In the genomic region with DNA sequence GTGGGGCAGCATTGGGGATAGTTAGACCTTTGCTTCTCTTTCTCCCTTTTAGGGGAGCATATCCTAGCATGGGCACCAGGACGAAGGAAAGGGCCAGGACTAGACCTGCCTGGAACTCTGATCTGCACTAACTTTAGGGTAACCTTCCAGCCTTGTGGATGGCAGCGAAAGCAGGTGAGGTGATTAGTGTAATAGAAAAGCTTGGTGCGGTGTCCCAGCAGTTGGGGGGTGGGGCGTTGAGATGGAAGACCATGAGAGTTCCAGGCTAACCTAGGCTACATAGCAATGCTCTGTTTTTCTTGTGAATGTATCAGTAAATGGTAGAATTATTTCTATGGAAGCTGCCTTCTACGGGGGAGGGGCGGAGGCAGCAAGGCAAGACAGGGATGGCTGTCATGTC, we compare ENCODE assay signal across 11 mouse cellular contexts. TPM values are rescaled to one million over a fixed set of nuclear protein-coding genes. Genes with fewer than 3 reads are reported as not detected.
DNase-seq lines count a peak whose midpoint lies in the region; ATAC-seq and TF ChIP-seq lines count a peak whose summit lies in the region.
"Had no signal": no experiment of that assay in that cellular context is flagged by ENCODE, and none has a peak within 500 bp of the region (broad histone marks: within the 10 kb centered on the region; RNA-seq: fewer than 3 reads in every experiment).

No protein-coding gene starts in this region.

- H3K4me1 ChIP-seq in heart, embryonic 14.5 days (ENCODE audit: control insufficient read depth in 2 of 2, insufficient read depth in 2 of 2, low read length in 2 of 2), result peaks cover 20 to 25% of the 10 kb centered on the region in 2 experiments
- peaks cover 30% of the 10 kb centered on the region for H3K4me1 ChIP-seq in heart, embryonic 10.5 days
- peaks cover 19% of the 10 kb centered on the region for H3K4me1 ChIP-seq in lung, embryonic 15.5 days
- peaks cover 12% of the 10 kb centered on the region for H3K4me1 ChIP-seq in lung, adult 2 months (ENCODE audit: control insufficient read depth, insufficient read depth, low read length)
- peaks cover 9% of the 10 kb centered on the region for H3K4me1 ChIP-seq in hindbrain, embryonic 16.5 days (ENCODE audit: control insufficient read depth, insufficient read depth, low read depth, low read length)
- H3K4me1 ChIP-seq in neural tube, embryonic 13.5 days (replicated peaks), result peaks cover 25% of the 10 kb centered on the region

- H3K9ac ChIP-seq in heart, embryonic 14.5 days (ENCODE audit: low read length), result no peak overlapping the region
- H3K9ac ChIP-seq in lung, embryonic 15.5 days, result no peak overlapping the region
- H3K9ac ChIP-seq in hindbrain, embryonic 16.5 days (ENCODE audit: low read depth, low read length), result no peak overlapping the region
- 0 out of 2 replicates have a peak overlapping the region, but pooled peaks have one; percentile 72 for H3K9ac ChIP-seq in neural tube, embryonic 13.5 days

- no peak overlapping the region for H3K27ac ChIP-seq in heart, embryonic 14.5 days (replicated peaks in 1 of 2; ENCODE audit: control insufficient read depth in 1 of 2, insufficient read depth in 1 of 2, low read depth in 2 of 2, low read length in 2 of 2)
- H3K27ac ChIP-seq in heart, embryonic 10.5 days, result no peak overlapping the region
- H3K27ac ChIP-seq in lung, embryonic 15.5 days, result no peak overlapping the region
- no peak overlapping the region for H3K27ac ChIP-seq in hindbrain, embryonic 16.5 days (ENCODE audit: low read depth, low read length)
- H3K27ac ChIP-seq in neural tube, embryonic 13.5 days (replicated peaks), result no peak overlapping the region

- TF ChIP-seq CTCF in lung, adult 2 months (IDR thresholded peaks at IDR 0.05; ENCODE audit: insufficient read depth, low read length), result no peak

- H3K9me3 ChIP-seq in heart, embryonic 14.5 days (ENCODE audit: control insufficient read depth, low read length), result no peaks in the 10 kb centered on the region
- H3K9me3 ChIP-seq in heart, embryonic 10.5 days, result no peaks in the 10 kb centered on the region
- no peaks in the 10 kb centered on the region for H3K9me3 ChIP-seq in lung, embryonic 15.5 days
- H3K9me3 ChIP-seq in hindbrain, embryonic 16.5 days (ENCODE audit: control insufficient read depth, low read length), result no peaks in the 10 kb centered on the region
- no peaks in the 10 kb centered on the region for H3K9me3 ChIP-seq in neural tube, embryonic 13.5 days

- H3K4me2 ChIP-seq in heart, embryonic 14.5 days (ENCODE audit: low read length), result peak overlapping the region; percentile 94
- H3K4me2 ChIP-seq in lung, embryonic 15.5 days, result peak overlapping the region; percentile 89; the same call in 1 of the 2 replicates
- peak overlapping the region; percentile 97; the same call in 1 of the 2 replicates for H3K4me2 ChIP-seq in hindbrain, embryonic 16.5 days (ENCODE audit: low read length)
- peak overlapping the region; percentile 78 for H3K4me2 ChIP-seq in neural tube, embryonic 13.5 days

- ATAC-seq in heart, embryonic 14.5 days (ENCODE audit: insufficient number of reproducible peaks, insufficient read depth, low FRiP score, low read depth), result no peak
- no peak for ATAC-seq in lung, embryonic 15.5 days (ENCODE audit: borderline replicate concordance, extremely low read depth, low FRiP score, low TSS enrichment)
- ATAC-seq in hindbrain, embryonic 16.5 days, result no peak
- no peak for ATAC-seq in neural tube, embryonic 13.5 days (ENCODE audit: low read depth)
- ATAC-seq in erythroid progenitor cell, adult 5-6 weeks (replicated peaks; ENCODE audit: low FRiP score, poor library complexity, severe bottlenecking), result no peak

- H3K4me3 ChIP-seq in heart, embryonic 14.5 days (ENCODE audit: control insufficient read depth in 1 of 2, insufficient read depth in 1 of 2, low read depth in 1 of 2, low read length in 2 of 2), result no peak overlapping the region
- H3K4me3 ChIP-seq in heart, embryonic 10.5 days, result no peak overlapping the region
- peak overlapping the region; percentile 49 for H3K4me3 ChIP-seq in lung, embryonic 15.5 days
- H3K4me3 ChIP-seq in lung, adult 2 months (replicated peaks; ENCODE audit: extremely low read depth, low read depth, low read length), result no peak overlapping the region
- no peak overlapping the region; the same call in 1 of the 2 replicates for H3K4me3 ChIP-seq in hindbrain, embryonic 16.5 days (ENCODE audit: low read length)
- no peak overlapping the region for H3K4me3 ChIP-seq in neural tube, embryonic 13.5 days

- no peak for DNase-seq in heart, embryonic 10.5 days (ENCODE audit: low spot score)
- DNase-seq in lung, adult 2 months, result no peak
- no peak for DNase-seq in frontal cortex, postnatal 10 days (ENCODE audit: low spot score in 2 of 2)
- DNase-seq: kidney, adult 11 months; thymus, adult 18-20 months had no signal

- 83% methylated on average over 6 of the region's 6 CpGs for WGBS in heart, embryonic 14.5 days
- WGBS in heart, embryonic 10.5 days, result 81% methylated on average over 6 of the region's 6 CpGs
- 90% methylated on average over 6 of the region's 6 CpGs for WGBS in lung, embryonic 15.5 days
- WGBS in lung, adult 2 months, result 92% methylated on average over 6 of the region's 6 CpGs
- WGBS in hindbrain, embryonic 16.5 days, result 92% methylated on average over 6 of the region's 6 CpGs
- WGBS in neural tube, embryonic 13.5 days, result 87% methylated on average over 6 of the region's 6 CpGs

- no peaks in the 10 kb centered on the region for H3K36me3 ChIP-seq in heart, embryonic 14.5 days (ENCODE audit: control insufficient read depth, insufficient read depth, low read length)
- H3K36me3 ChIP-seq in heart, embryonic 10.5 days, result no peaks in the 10 kb centered on the region
- no peaks in the 10 kb centered on the region for H3K36me3 ChIP-seq in lung, embryonic 15.5 days
- no peaks in the 10 kb centered on the region for H3K36me3 ChIP-seq in hindbrain, embryonic 16.5 days (ENCODE audit: control insufficient read depth, insufficient read depth, low read length)
- H3K36me3 ChIP-seq in neural tube, embryonic 13.5 days, result no peaks in the 10 kb centered on the region

- H3K27me3 ChIP-seq in heart, embryonic 14.5 days (ENCODE audit: control insufficient read depth, insufficient read depth, low read length), result no peaks in the 10 kb centered on the region
- H3K27me3 ChIP-seq in heart, embryonic 10.5 days (ENCODE audit: insufficient read depth, poor library complexity, severe bottlenecking), result no peaks in the 10 kb centered on the region
- H3K27me3 ChIP-seq in lung, embryonic 15.5 days, result no peaks in the 10 kb centered on the region
- no peaks in the 10 kb centered on the region for H3K27me3 ChIP-seq in hindbrain, embryonic 16.5 days (replicated peaks; ENCODE audit: control insufficient read depth, insufficient read depth, low read length)
- no peaks in the 10 kb centered on the region for H3K27me3 ChIP-seq in neural tube, embryonic 13.5 days
- H3K27me3 ChIP-seq: CH12.LX had no signal

- TF ChIP-seq POLR2A in lung, adult 2 months (IDR thresholded peaks at IDR 0.05; ENCODE audit: borderline replicate concordance, extremely low read depth, low read depth, low read length), result no peak

RNA-seq across cellular contexts. Expression of a gene that starts 1.2 kb away (rescaled TPM):
- 7.7 and 7.9 TPM in 2 replicates for polyA plus RNA-seq in heart, embryonic 14.5 days (2014; fragmentation: Nextera tagmentation; extraction: Ambion mirVana)
- 6.0 and 10.5 TPM in 2 replicates for polyA plus RNA-seq in heart, embryonic 10.5 days (2016; fragmentation: Nextera tagmentation; extraction: Ambion mirVana)
- polyA plus RNA-seq in lung, embryonic 15.5 days (2015; fragmentation: Nextera tagmentation; extraction: Ambion mirVana), result 11.2 and 14.9 TPM in 2 replicates
- 8.0 and 10.5 TPM in 2 replicates for polyA plus RNA-seq in lung, adult 2 months (2012; rRNA removed)
- 12.7 and 13.9 TPM in 2 replicates for polyA plus RNA-seq in hindbrain, embryonic 16.5 days (2015; fragmentation: Nextera tagmentation; extraction: Ambion mirVana)
- 10.5 and 14.1 TPM in 2 replicates for polyA plus RNA-seq in neural tube, embryonic 13.5 days (2015; fragmentation: Nextera tagmentation; extraction: Ambion mirVana)
- not detected in 2 replicates for total RNA-seq in erythroid progenitor cell, adult 5-6 weeks (2015; ENCODE audit: low replicate concordance)
- not detected in 2 replicates for total RNA-seq in erythroid progenitor cell, adult 5-6 weeks (2017; ENCODE audit: low replicate concordance)

RNA-seq across cellular contexts. Expression of a gene that starts 9.1 kb away (rescaled TPM):
- 83.7 and 88.8 TPM in 2 replicates for polyA plus RNA-seq in heart, embryonic 14.5 days (2014; fragmentation: Nextera tagmentation; extraction: Ambion mirVana)
- polyA plus RNA-seq in heart, embryonic 10.5 days (2016; fragmentation: Nextera tagmentation; extraction: Ambion mirVana), result 143 and 190 TPM in 2 replicates
- 168 and 175 TPM in 2 replicates for polyA plus RNA-seq in lung, embryonic 15.5 days (2015; fragmentation: Nextera tagmentation; extraction: Ambion mirVana)
- 66.2 and 71.6 TPM in 2 replicates for polyA plus RNA-seq in lung, adult 2 months (2012; rRNA removed)
- polyA plus RNA-seq in hindbrain, embryonic 16.5 days (2015; fragmentation: Nextera tagmentation; extraction: Ambion mirVana), result 131 and 152 TPM in 2 replicates
- 135 and 145 TPM in 2 replicates for polyA plus RNA-seq in neural tube, embryonic 13.5 days (2015; fragmentation: Nextera tagmentation; extraction: Ambion mirVana)
- 19.8 and 38.1 TPM in 2 replicates for total RNA-seq in erythroid progenitor cell, adult 5-6 weeks (2015; ENCODE audit: low replicate concordance)
- 6.2 and 9.5 TPM in 2 replicates for total RNA-seq in erythroid progenitor cell, adult 5-6 weeks (2017; ENCODE audit: low replicate concordance)

RNA-seq across cellular contexts. Expression of a gene that starts 17.9 kb away (rescaled TPM):
- 10.8 and 12.0 TPM in 2 replicates for polyA plus RNA-seq in heart, embryonic 14.5 days (2014; fragmentation: Nextera tagmentation; extraction: Ambion mirVana)
- polyA plus RNA-seq in heart, embryonic 10.5 days (2016; fragmentation: Nextera tagmentation; extraction: Ambion mirVana), result 17.8 and 22.6 TPM in 2 replicates
- 3.7 and 4.4 TPM in 2 replicates for polyA plus RNA-seq in lung, embryonic 15.5 days (2015; fragmentation: Nextera tagmentation; extraction: Ambion mirVana)
- 1.5 and 1.6 TPM in 2 replicates for polyA plus RNA-seq in lung, adult 2 months (2012; rRNA removed)
- polyA plus RNA-seq in hindbrain, embryonic 16.5 days (2015; fragmentation: Nextera tagmentation; extraction: Ambion mirVana), result 135 TPM in 2 replicates
- polyA plus RNA-seq in neural tube, embryonic 13.5 days (2015; fragmentation: Nextera tagmentation; extraction: Ambion mirVana), result 72.2 and 78.5 TPM in 2 replicates
- total RNA-seq in erythroid progenitor cell, adult 5-6 weeks (2015; ENCODE audit: low replicate concordance), result not detected in 2 replicates
- not detected in 2 replicates for total RNA-seq in erythroid progenitor cell, adult 5-6 weeks (2017; ENCODE audit: low replicate concordance)

RNA-seq across cellular contexts. Expression of a gene that starts 56.5 kb away (rescaled TPM):
- polyA plus RNA-seq in heart, embryonic 14.5 days (2014; fragmentation: Nextera tagmentation; extraction: Ambion mirVana), result 50.2 and 56.1 TPM in 2 replicates
- 58.9 and 62.8 TPM in 2 replicates for polyA plus RNA-seq in heart, embryonic 10.5 days (2016; fragmentation: Nextera tagmentation; extraction: Ambion mirVana)
- 56.8 and 64.4 TPM in 2 replicates for polyA plus RNA-seq in lung, embryonic 15.5 days (2015; fragmentation: Nextera tagmentation; extraction: Ambion mirVana)
- 61.3 and 70.4 TPM in 2 replicates for polyA plus RNA-seq in lung, adult 2 months (2012; rRNA removed)
- 52.7 and 57.2 TPM in 2 replicates for polyA plus RNA-seq in hindbrain, embryonic 16.5 days (2015; fragmentation: Nextera tagmentation; extraction: Ambion mirVana)
- polyA plus RNA-seq in neural tube, embryonic 13.5 days (2015; fragmentation: Nextera tagmentation; extraction: Ambion mirVana), result 54.1 and 63.0 TPM in 2 replicates
- 10.8 and 11.3 TPM in 2 replicates for total RNA-seq in erythroid progenitor cell, adult 5-6 weeks (2015; ENCODE audit: low replicate concordance)
- total RNA-seq in erythroid progenitor cell, adult 5-6 weeks (2017; ENCODE audit: low replicate concordance), result 4.9 and 15.5 TPM in 2 replicates

RNA-seq across cellular contexts. Expression of a gene that starts 56.6 kb away (rescaled TPM):
- polyA plus RNA-seq in heart, embryonic 14.5 days (2014; fragmentation: Nextera tagmentation; extraction: Ambion mirVana), result 1.3 TPM in 1 of 2 replicates, not detected in the other
- 0.73 TPM in 1 of 2 replicates, not detected in the other for polyA plus RNA-seq in heart, embryonic 10.5 days (2016; fragmentation: Nextera tagmentation; extraction: Ambion mirVana)
- polyA plus RNA-seq in lung, embryonic 15.5 days (2015; fragmentation: Nextera tagmentation; extraction: Ambion mirVana), result 1.1 and 1.4 TPM in 2 replicates
- 1.2 and 2.7 TPM in 2 replicates for polyA plus RNA-seq in lung, adult 2 months (2012; rRNA removed)
- not detected in 2 replicates for polyA plus RNA-seq in hindbrain, embryonic 16.5 days (2015; fragmentation: Nextera tagmentation; extraction: Ambion mirVana)
- polyA plus RNA-seq in neural tube, embryonic 13.5 days (2015; fragmentation: Nextera tagmentation; extraction: Ambion mirVana), result 0.52 TPM in 1 of 2 replicates, not detected in the other
- total RNA-seq in erythroid progenitor cell, adult 5-6 weeks (2015; ENCODE audit: low replicate concordance), result 6.8 and 8.4 TPM in 2 replicates
- total RNA-seq in erythroid progenitor cell, adult 5-6 weeks (2017; ENCODE audit: low replicate concordance), result 256 and 561 TPM in 2 replicates
